Mouse (Mus musculus) heart, adult 9 months (tissue): ENCODE results near the gene Rims4.

Source experiments
- DNase-seq, 2 experiments: peaks; one replicate each; pipeline ENCODE4 v3.0.0; 2022; ENCODE audit warnings: low spot score in 2 of 2

The Rims4 gene

GRCm38 (mm10) chr2:163918317-163919258 is at the start of gene Rims4:
Rims4 (minus strand) TSS chr2:163918683.
- peak in 1 of 2 experiments; percentile 7 for DNase-seq

GRCm38 (mm10) chr2:163965706-163966105 is 47.2 kb upstream of the Rims4 start:
- DNase-seq, result no peak

GRCm38 (mm10) chr2:163964606-163965560 is 46.4 kb upstream of the Rims4 start:
- no peak for DNase-seq

- no peak for DNase-seq
Observed at GRCm38 (mm10) chr2:163953622-163954310, 35.3 kb upstream of the Rims4 start.

- DNase-seq, result peak in 1 of 2 experiments; percentile 40
Observed at GRCm38 (mm10) chr2:163951770-163952169, 33.3 kb upstream of the Rims4 start.

- no peak for DNase-seq
Observed at GRCm38 (mm10) chr2:163947976-163948375, 29.5 kb upstream of the Rims4 start.

GRCm38 (mm10) chr2:163946221-163946620 is 27.7 kb upstream of the Rims4 start:
- no peak for DNase-seq

GRCm38 (mm10) chr2:163944511-163944910 is 26.0 kb upstream of the Rims4 start:
- no peak for DNase-seq

GRCm38 (mm10) chr2:163943056-163943455 is 24.6 kb upstream of the Rims4 start:
- DNase-seq, result no peak

GRCm38 (mm10) chr2:163939522-163939921 is 21.0 kb upstream of the Rims4 start:
- peak; percentile 64 to 69 for DNase-seq

GRCm38 (mm10) chr2:163932151-163932550 is 13.7 kb upstream of the Rims4 start:
- DNase-seq, result no peak

GRCm38 (mm10) chr2:163928464-163929200 is 10.1 kb upstream of the Rims4 start:
- no peak for DNase-seq

GRCm38 (mm10) chr2:163925044-163925443 is 6.6 kb upstream of the Rims4 start:
- no peak for DNase-seq

GRCm38 (mm10) chr2:163924531-163924930 is 6.0 kb upstream of the Rims4 start:
- DNase-seq, result no peak

GRCm38 (mm10) chr2:163923113-163923512 is 4.6 kb upstream of the Rims4 start:
- no peak for DNase-seq

- no peak for DNase-seq
Observed at GRCm38 (mm10) chr2:163919581-163919980, 1.1 kb upstream of the Rims4 start.

GRCm38 (mm10) chr2:163916703-163917102 is 1.8 kb downstream of the Rims4 start:
- no peak for DNase-seq

- no peak for DNase-seq
Observed at GRCm38 (mm10) chr2:163915294-163915791, 3.1 kb downstream of the Rims4 start.

GRCm38 (mm10) chr2:163914107-163914506 is 4.4 kb downstream of the Rims4 start:
- DNase-seq, result no peak

GRCm38 (mm10) chr2:163913704-163914103 is 4.8 kb downstream of the Rims4 start:
- DNase-seq, result no peak
